Mouse (Mus musculus): ENCODE data around the gene Ppp1r2.
"Not testable (repeated sequence)": the region's sequence is repeated elsewhere in the genome, so short reads cannot be mapped to it uniquely, and the experiment has no call there.

The Ppp1r2 gene

GRCm38 (mm10) chr16:31274674-31275460 is at the start of gene Ppp1r2:
Gene Ppp1r2, minus strand, starts transcription at chr16:31275277.
- peak; percentile 86 to 92 for DNase-seq

- no peak for DNase-seq
Measured at GRCm38 (mm10) chr16:31321501-31321900, 46.4 kb upstream of the Ppp1r2 start.

GRCm38 (mm10) chr16:31320954-31321353 is 45.9 kb upstream of the Ppp1r2 start:
- DNase-seq = no peak

- not testable (repeated sequence) for DNase-seq
Measured at GRCm38 (mm10) chr16:31319723-31320122, 44.6 kb upstream of the Ppp1r2 start.

GRCm38 (mm10) chr16:31319316-31319715 is 44.2 kb upstream of the Ppp1r2 start:
- DNase-seq = no peak

GRCm38 (mm10) chr16:31318418-31318817 is 43.3 kb upstream of the Ppp1r2 start:
- no peak for DNase-seq

- not testable (repeated sequence) for DNase-seq
Measured at GRCm38 (mm10) chr16:31316246-31317143, 41.4 kb upstream of the Ppp1r2 start.

- no peak for DNase-seq
Measured at GRCm38 (mm10) chr16:31315294-31315693, 40.2 kb upstream of the Ppp1r2 start.

- DNase-seq = no peak
Measured at GRCm38 (mm10) chr16:31314497-31315233, 39.6 kb upstream of the Ppp1r2 start, which contains the start of gene Apod. Gene Apod, minus strand, starts transcription at chr16:31314808.

- DNase-seq = no peak
Measured at GRCm38 (mm10) chr16:31313611-31314010, 38.5 kb upstream of the Ppp1r2 start.

- no peak for DNase-seq
Measured at GRCm38 (mm10) chr16:31312296-31312695, 37.2 kb upstream of the Ppp1r2 start.

GRCm38 (mm10) chr16:31305199-31305919 is 30.3 kb upstream of the Ppp1r2 start:
- no peak for DNase-seq

GRCm38 (mm10) chr16:31303276-31303675 is 28.2 kb upstream of the Ppp1r2 start:
- no peak for DNase-seq

GRCm38 (mm10) chr16:31300883-31301532 is 25.9 kb upstream of the Ppp1r2 start:
- DNase-seq = no peak

- no peak for DNase-seq
Measured at GRCm38 (mm10) chr16:31300467-31300866, 25.4 kb upstream of the Ppp1r2 start.

- DNase-seq = no peak
Measured at GRCm38 (mm10) chr16:31299960-31300353, 24.9 kb upstream of the Ppp1r2 start.

GRCm38 (mm10) chr16:31299164-31299959 is 24.3 kb upstream of the Ppp1r2 start:
- no peak for DNase-seq

- no peak for DNase-seq
Measured at GRCm38 (mm10) chr16:31297113-31297512, 22.0 kb upstream of the Ppp1r2 start.

- DNase-seq = no peak
Measured at GRCm38 (mm10) chr16:31293761-31294160, 18.7 kb upstream of the Ppp1r2 start.

- DNase-seq = no peak
Measured at GRCm38 (mm10) chr16:31290751-31291365, 15.8 kb upstream of the Ppp1r2 start.

Data from spleen, adult 18-20 months (tissue).